Mouse (Mus musculus) liver, postnatal 0 days (tissue): ENCODE measurements around the gene Prr14l.

Experiments
- CTCF ChIP-seq: sonication (generic); IDR thresholded peaks from 2 replicates; pipeline ENCODE4 v1.5.1; 2016; ENCODE audit warnings: antibody characterized with exemption, low read depth
- EP300 ChIP-seq: IDR thresholded peaks from 2 replicates; pipeline ENCODE4 v1.6.1; 2016; ENCODE audit warnings: antibody characterized with exemption, low read depth, mild to moderate bottlenecking

DNA sequence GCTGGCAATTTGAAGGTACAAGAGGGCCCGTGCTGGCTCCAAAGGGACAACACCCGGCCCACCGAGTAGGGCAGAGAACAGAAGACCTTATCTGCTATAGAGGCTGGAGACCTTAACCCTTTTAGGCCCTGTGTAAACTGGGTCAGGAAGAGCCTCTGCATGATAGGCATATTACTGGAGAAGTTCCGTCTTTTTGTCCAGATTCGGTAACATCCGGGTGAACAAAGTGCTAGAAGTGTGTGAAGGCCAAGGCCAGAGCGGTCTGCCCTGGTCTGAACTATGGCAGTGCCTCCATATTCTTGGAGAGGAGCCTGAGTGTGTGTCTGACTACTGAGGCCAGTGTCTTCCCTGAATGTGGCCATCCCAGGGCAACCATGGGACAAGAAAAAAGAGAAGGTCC lies 27.0 kb downstream of the Prr14l start, which contains the start of gene Gm20671:
- TF ChIP-seq CTCF, result no peak
- TF ChIP-seq EP300, result no peak
